Mouse (Mus musculus) forebrain, postnatal 0 days (tissue): ENCODE measurements at regions not wholly inside any gene's neighbourhood (a gene's known extent, or its start where the extent isn't known, plus 50 kb on each side); places are given as distances from the start of the nearest gene placed in this dataset.

Experiments
- ATAC-seq: fragments of 200-750 bp; cut with Nextera tagmentation; 2 replicates; pipeline ENCODE4 v1.8.0; 2017; ENCODE audit warnings: mild to moderate bottlenecking, moderate library complexity
- DNase-seq: peaks from one replicate; pipeline ENCODE4 v3.0.0-alpha.2; 2015
- H3K27ac ChIP-seq: fragments of 300-500 bp; sonication (generic); 2 replicates; pipeline ENCODE4 v1.5.1; 2014; ENCODE audit warnings: low read depth, mild to moderate bottlenecking, antibody characterized with exemption, low read length, moderate library complexity, mixed read lengths
- H3K27me3 ChIP-seq: fragments of 300-500 bp; sonication (generic); 2 replicates; pipeline ENCODE4 v1.6.1; 2014; ENCODE audit warnings: mild to moderate bottlenecking, low read length, mixed read lengths; ENCODE audit not compliant: insufficient read depth
- H3K36me3 ChIP-seq: fragments of 300-500 bp; sonication (generic); 2 replicates; pipeline ENCODE4 v1.6.1; 2014; ENCODE audit warnings: mild to moderate bottlenecking, moderate library complexity; ENCODE audit not compliant: insufficient read depth
- H3K4me1 ChIP-seq: fragments of 300-500 bp; sonication (generic); 2 replicates; pipeline ENCODE4 v1.6.1; 2014; ENCODE audit warnings: antibody characterized with exemption; ENCODE audit not compliant: insufficient read depth
- H3K4me2 ChIP-seq: fragments of 300-500 bp; sonication (generic); 2 replicates; pipeline ENCODE4 v1.6.1; 2014; ENCODE audit warnings: low read depth, mild to moderate bottlenecking, moderate library complexity
- H3K4me3 ChIP-seq: fragments of 300-500 bp; sonication (generic); 2 replicates; pipeline ENCODE4 v1.5.1; 2014; ENCODE audit warnings: low read depth, low read length, mixed read lengths
- H3K9ac ChIP-seq: fragments of 300-500 bp; sonication (generic); 2 replicates; pipeline ENCODE4 v1.6.1; 2014; ENCODE audit warnings: mild to moderate bottlenecking
- H3K9me3 ChIP-seq: fragments of 300-500 bp; sonication (generic); 2 replicates; pipeline ENCODE4 v1.6.1; 2016; ENCODE audit warnings: low read length
- CTCF ChIP-seq: sonication (generic); IDR thresholded peaks from 2 replicates; pipeline ENCODE4 v1.5.1; 2016; ENCODE audit warnings: antibody characterized with exemption, control low read depth, low read depth
- WGBS: fragments of 180-500 bp; shearing (Covaris S2); extraction: QIAGEN DNeasy Blood & Tissue Kit; methylation state at CpG from one replicate; pipeline ENCODE4 v1.1.7; 2014; 5-methylcytosine and 5-hydroxymethylcytosine counted together

DNA sequence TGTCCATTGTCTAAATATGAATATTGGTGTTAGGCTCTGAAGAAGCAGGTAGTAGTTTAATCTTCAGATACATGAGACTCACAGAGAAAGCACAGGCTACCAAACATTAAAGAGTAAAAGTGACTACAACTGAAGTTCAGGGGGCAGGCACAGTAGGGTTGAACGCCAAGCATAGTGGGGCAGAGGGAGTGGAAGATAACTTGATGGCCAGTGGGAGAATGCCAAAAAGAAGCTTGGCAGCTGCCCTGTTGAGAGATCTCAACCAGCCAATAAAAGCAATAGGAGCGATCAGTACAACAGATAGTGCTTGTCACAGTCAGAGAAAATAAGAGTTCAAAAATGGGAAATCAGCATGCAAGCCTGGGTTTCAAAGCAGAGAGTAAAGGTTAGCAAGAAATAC is 125.4 kb upstream of the Cblb start:
- no peak overlapping the region for H3K27ac ChIP-seq
- ATAC-seq (no peak), DNase-seq (no peak)
- H3K9me3 ChIP-seq = 0 out of 2 replicates have a peak, but pooled peaks cover 4% of the 10 kb centered on the region
- no peak for TF ChIP-seq CTCF
- no peak overlapping the region for H3K4me3 ChIP-seq
- H3K27me3 ChIP-seq = no peaks in the 10 kb centered on the region
- H3K4me2 ChIP-seq = no peak overlapping the region
- no peaks in the 10 kb centered on the region for H3K36me3 ChIP-seq
- no peak overlapping the region for H3K9ac ChIP-seq
- H3K4me1 ChIP-seq = no peaks in the 10 kb centered on the region
- WGBS = 93% methylated on average over 2 of the region's 2 CpGs

DNA sequence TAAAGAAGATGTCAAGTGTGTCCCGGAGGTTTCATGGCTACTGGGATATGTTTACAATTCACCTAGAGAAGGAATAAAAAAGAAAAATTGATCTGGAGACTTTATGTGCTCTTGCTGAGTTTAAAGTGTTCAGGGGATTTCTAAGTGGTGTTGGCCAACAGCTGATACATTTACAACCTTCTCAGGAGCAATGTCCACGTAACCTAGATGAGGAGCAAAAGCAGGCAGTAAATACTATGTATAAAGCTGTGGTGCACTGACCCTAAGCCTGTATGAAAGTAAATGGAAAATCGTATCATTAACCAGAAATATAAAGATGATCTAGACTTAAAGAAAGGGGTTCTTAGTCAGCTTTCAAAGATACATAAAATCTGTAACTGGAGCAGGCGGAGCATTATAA is 124.3 kb upstream of the Cblb start:
- no peaks in the 10 kb centered on the region for H3K9me3 ChIP-seq
- no peak for TF ChIP-seq CTCF
- H3K36me3 ChIP-seq = no peaks in the 10 kb centered on the region
- H3K9ac ChIP-seq = no peak overlapping the region
- DNase-seq (no peak), ATAC-seq (no peak)
- 93% methylated on average over 4 of the region's 4 CpGs for WGBS
- H3K4me1 ChIP-seq = no peaks in the 10 kb centered on the region
- no peak overlapping the region for H3K27ac ChIP-seq
- H3K4me2 ChIP-seq = no peak overlapping the region
- H3K27me3 ChIP-seq = no peaks in the 10 kb centered on the region
- H3K4me3 ChIP-seq = no peak overlapping the region

DNA sequence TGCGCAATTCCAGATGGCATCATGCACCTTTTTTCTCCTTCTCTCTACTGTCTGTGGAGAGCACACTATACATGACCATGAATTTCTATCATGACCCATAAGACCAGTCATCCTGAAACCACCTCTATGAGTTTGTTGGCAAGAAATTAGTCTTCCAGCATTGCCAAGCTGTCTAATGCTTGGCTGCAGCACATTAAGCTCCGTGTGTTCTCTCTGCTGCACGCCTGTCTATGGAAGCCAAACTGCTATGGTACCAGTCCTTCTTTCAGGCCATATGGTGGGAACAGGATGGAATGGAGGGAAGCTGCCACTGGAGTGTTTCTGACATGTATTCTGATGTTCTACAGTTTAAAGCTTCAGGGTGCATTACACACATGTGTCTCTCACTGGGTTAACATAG is 121.0 kb upstream of the Cblb start:
- Histone ChIP-seq H3K4me2 (no peak overlapping the region), H3K9ac (no peak overlapping the region), H3K27ac (no peak overlapping the region), H3K4me3 (no peak overlapping the region), H3K9me3 (no peaks in the 10 kb centered on the region), H3K27me3 (no peaks in the 10 kb centered on the region), H3K4me1 (no peaks in the 10 kb centered on the region), H3K36me3 (no peaks in the 10 kb centered on the region)
- DNase-seq (peak; percentile 72), ATAC-seq (peak; percentile 88)
- 63% methylated on average over 3 of the region's 3 CpGs for WGBS
- TF ChIP-seq CTCF = no peak

DNA sequence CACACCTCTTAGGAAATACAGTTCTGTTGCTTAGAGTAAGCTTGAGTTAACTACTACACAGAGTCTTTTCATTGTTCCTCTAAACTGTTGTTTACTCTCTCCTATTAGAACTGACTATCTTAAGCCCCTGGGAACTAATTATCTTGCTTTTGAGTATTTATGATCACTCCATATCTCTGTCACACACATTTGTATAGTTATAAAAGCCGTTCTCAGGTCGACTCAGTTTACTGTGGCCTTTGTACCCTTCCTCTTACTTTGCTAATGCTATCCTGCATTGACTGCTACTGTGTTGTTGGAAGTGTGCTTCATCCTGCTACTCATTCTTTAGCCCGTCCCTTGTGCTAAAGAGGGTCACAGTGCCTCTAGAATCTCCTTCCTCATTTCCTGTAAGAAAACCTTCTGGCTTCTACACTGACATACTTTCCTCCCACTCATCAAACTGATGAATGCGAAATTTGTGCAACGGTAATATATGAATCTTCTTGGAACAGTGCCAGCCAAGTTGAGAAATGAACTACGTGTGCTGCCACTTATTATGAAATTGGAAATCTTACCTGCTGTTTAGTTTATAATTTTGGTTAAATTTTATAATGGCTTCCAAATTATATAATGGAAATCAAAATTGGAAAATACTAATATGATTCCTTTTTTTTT is 119.8 kb upstream of the Cblb start:
- Histone ChIP-seq H3K9me3 (no peaks in the 10 kb centered on the region), H3K4me2 (no peak overlapping the region), H3K27me3 (no peaks in the 10 kb centered on the region), H3K4me3 (no peak overlapping the region), H3K36me3 (no peaks in the 10 kb centered on the region), H3K27ac (no peak overlapping the region), H3K9ac (no peak overlapping the region), H3K4me1 (peaks cover 10% of the 10 kb centered on the region; the same call in 1 of the 2 replicates)
- no peak for ATAC-seq
- TF ChIP-seq CTCF = no peak
- no peak for DNase-seq
- 57% methylated on average over 6 of the region's 6 CpGs for WGBS

DNA sequence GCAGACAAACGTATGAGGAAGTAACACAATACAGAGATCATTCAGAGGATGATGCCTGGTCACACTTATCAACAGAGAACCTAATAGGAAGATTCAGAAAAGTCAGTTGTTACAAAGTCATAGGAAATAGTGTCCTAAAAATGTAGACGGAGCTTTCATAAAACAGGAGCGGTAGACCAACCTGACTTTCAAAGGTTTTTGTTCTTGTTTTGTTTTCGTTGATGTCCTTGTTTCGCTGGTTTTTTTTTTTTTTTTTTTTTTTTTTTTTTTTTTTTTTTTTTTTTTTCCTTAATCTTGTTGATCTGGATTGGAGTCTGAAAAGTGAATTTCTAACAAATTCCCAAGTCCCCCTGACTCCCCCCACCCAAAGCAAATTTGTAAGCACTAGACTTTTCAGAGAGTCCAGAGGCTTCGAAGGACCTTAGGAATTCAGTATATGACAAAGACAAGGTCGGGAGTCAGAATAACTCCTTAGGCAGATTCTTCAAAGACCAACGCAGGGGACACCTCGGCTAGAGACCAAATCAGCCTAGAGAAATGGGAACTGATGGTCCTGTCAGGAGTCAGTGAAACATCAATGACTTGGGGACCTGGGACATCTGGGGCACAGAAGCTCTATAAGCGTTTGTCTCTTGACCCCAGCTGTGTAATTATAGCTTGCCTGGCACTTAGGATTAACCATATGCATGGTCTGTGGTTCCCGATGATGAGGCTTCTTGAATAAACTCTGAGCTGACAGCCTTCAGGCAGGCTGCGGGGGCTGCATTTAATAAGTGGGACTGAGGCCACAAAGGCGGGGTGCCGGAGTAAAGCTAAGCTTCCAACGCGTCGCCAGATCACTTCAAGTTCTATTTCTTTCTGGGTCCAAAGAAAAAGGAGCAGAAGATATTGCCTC is 115.7 kb upstream of the Cblb start:
- H3K27me3 ChIP-seq = no peaks in the 10 kb centered on the region
- no peak for DNase-seq
- no peak overlapping the region; the same call in 1 of the 2 replicates for H3K4me3 ChIP-seq
- 0 out of 2 replicates have a peak overlapping the region, but pooled peaks have one; percentile 6 for H3K9ac ChIP-seq
- 48% methylated on average over 17 of the region's 17 CpGs for WGBS
- TF ChIP-seq CTCF = no peak
- peaks cover 13% of the 10 kb centered on the region; the same call in 1 of the 2 replicates for H3K4me1 ChIP-seq
- H3K9me3 ChIP-seq = no peaks in the 10 kb centered on the region
- H3K27ac ChIP-seq = 0 out of 2 replicates have a peak overlapping the region, but pooled peaks have one; percentile 29
- H3K36me3 ChIP-seq = no peaks in the 10 kb centered on the region
- ATAC-seq = peak; percentile 42
- H3K4me2 ChIP-seq = peak overlapping the region; percentile 13

DNA sequence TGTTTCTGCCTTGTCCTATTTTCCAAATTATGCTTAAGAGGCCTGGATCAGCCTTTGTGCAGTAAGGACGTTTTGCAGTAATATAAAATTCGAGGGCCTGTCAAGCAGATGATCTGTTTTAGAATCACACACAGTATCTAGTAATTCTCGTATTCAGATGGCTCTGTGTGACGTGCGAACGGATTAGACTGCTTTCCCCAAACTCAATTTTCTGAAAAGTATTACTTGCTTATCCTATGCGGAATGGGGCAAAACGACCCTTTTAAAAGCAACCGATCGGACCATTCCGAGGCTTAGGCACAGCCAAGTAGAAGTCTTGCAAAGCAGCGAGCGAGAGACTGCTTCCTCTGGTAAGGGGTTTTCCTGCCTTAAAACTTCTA is 115.1 kb upstream of the Cblb start:
- Histone ChIP-seq H3K27ac (peak overlapping the region; percentile 29; the same call in 1 of the 2 replicates), H3K4me3 (no peak overlapping the region; the same call in 1 of the 2 replicates), H3K4me2 (peak overlapping the region; percentile 13), H3K4me1 (peaks cover 13% of the 10 kb centered on the region; the same call in 1 of the 2 replicates), H3K36me3 (no peaks in the 10 kb centered on the region), H3K9ac (0 out of 2 replicates have a peak overlapping the region, but pooled peaks have one; percentile 6), H3K9me3 (no peaks in the 10 kb centered on the region), H3K27me3 (no peaks in the 10 kb centered on the region)
- ATAC-seq (peak; percentile 63), DNase-seq (peak; percentile 55)
- WGBS = 41% methylated on average over 13 of the region's 13 CpGs
- TF ChIP-seq CTCF = no peak

DNA sequence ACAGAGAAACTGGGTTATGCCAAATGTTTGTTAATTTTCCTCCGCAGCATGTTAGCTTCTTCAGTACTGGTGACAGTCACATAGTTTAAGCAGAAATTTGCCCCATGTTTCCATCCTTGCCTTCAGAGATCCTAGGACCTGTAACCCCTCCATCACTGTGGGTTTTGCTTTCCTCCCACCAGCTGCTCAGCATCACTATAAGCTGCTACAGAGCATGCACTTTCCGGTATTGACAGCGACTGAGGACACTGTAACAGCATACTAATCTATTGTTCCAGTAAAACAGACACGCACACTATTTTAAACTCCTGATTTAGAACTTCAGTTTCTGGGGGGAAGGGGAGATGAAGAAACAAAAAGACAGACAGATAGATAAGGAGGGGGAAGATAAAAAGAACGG is 114.7 kb upstream of the Cblb start:
- DNase-seq = no peak
- 36% methylated on average over 5 of the region's 5 CpGs for WGBS
- TF ChIP-seq CTCF = no peak
- H3K4me3 ChIP-seq = no peak overlapping the region
- peak overlapping the region; percentile 13; the same call in 1 of the 2 replicates for H3K4me2 ChIP-seq
- H3K9me3 ChIP-seq = no peaks in the 10 kb centered on the region
- no peak overlapping the region for H3K9ac ChIP-seq
- H3K27me3 ChIP-seq = no peaks in the 10 kb centered on the region
- peaks cover 13% of the 10 kb centered on the region; the same call in 1 of the 2 replicates for H3K4me1 ChIP-seq
- peak; percentile 40 for ATAC-seq
- no peak overlapping the region; the same call in 1 of the 2 replicates for H3K27ac ChIP-seq
- no peaks in the 10 kb centered on the region for H3K36me3 ChIP-seq
